Mouse (Mus musculus): ENCODE data around the gene Ctla4.

DNA sequence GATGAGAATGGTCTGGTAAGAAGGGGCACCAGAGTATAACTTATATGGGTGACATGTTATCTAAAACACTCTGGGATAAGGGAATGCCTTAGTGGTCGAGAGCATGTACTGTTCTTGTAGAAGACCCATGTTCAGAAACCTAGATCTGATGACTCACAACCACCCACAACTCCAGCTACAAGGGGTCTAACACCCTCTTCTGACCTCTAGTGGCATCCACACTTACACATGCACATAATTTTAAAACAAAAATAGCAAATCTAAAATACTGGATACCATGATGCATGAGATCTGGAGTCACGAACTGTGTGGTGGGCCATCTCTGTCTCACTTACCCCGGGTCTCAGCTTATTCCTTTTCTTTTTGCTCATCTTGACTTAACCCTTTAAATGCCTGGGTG is 53.2 kb downstream of the Ctla4 start:
- TF ChIP-seq POLR2A (IDR thresholded peaks at IDR 0.05; ENCODE audit: extremely low read depth, insufficient read depth, low read length) (no peak), CTCF (IDR thresholded peaks at IDR 0.05; ENCODE audit: extremely low read depth, insufficient read depth, low read length) (no peak)

Measured in cortical plate, adult 2 months (tissue).